Mouse (Mus musculus) megakaryocyte, embryonic 14.5 days (primary cell): ENCODE data around the gene Olfr1392. TPM values are rescaled to one million over a fixed set of nuclear protein-coding genes. Genes with fewer than 3 reads are reported as not detected.
A peak's percentile ranks its signal among the peaks of the same experiment; 100 is the strongest.

Experiments
- H3K27me3 ChIP-seq: replicated peaks from 2 replicates; pipeline ENCODE3; 2012; ENCODE audit warnings: inconsistent platforms
- H3K36me3 ChIP-seq: replicated peaks from 2 replicates; pipeline ENCODE3; 2012; ENCODE audit warnings: low read length, inconsistent platforms, mixed read lengths
- H3K4me1 ChIP-seq: 2 replicates; pipeline ENCODE4 v1.6.1; 2012; ENCODE audit warnings: inconsistent platforms
- H3K4me3 ChIP-seq: replicated peaks from 2 replicates; pipeline ENCODE3; 2012; ENCODE audit warnings: moderate library complexity, mild to moderate bottlenecking, inconsistent platforms
- H3K9me3 ChIP-seq: 2 replicates; pipeline ENCODE4 v1.6.1; 2012; ENCODE audit warnings: inconsistent platforms
- FLI1 ChIP-seq: IDR thresholded peaks from 2 replicates; pipeline ENCODE4 v1.6.1; 2012; ENCODE audit warnings: low read length, inconsistent platforms, mixed read lengths
- GATA1 ChIP-seq: IDR thresholded peaks from 3 replicates; pipeline ENCODE4 v1.6.1; 2012; ENCODE audit warnings: mixed read lengths, low read length, inconsistent platforms, borderline replicate concordance
- polyA plus RNA-seq: library from polyadenylated mRNA; stranded (reverse); fragments of >175 nt; gene quantifications from 2 replicates; pipeline ENCODE4 v1.2.3, GENCODE M21; 2012; ENCODE audit warnings: low replicate concordance; ENCODE audit not compliant: insufficient read depth

Gene Olfr1392
- polyA plus RNA-seq, 1 experiment = not detected

- peak overlapping the region; percentile 93 for H3K4me3 ChIP-seq
- H3K36me3 ChIP-seq = peaks cover 48% of the 10 kb centered on the region
- H3K9me3 ChIP-seq = no peaks in the 10 kb centered on the region
- TF ChIP-seq FLI1 (no peak), GATA1 (no peak)
- H3K27me3 ChIP-seq = no peaks in the 10 kb centered on the region
- peaks cover 95% of the 10 kb centered on the region for H3K4me1 ChIP-seq
Observed at GRCm38 (mm10) chr11:49251380-49251761, 33.7 kb upstream of the Olfr1392 start.

GRCm38 (mm10) chr11:49252048-49252447 is 33.0 kb upstream of the Olfr1392 start:
- TF ChIP-seq GATA1 = no peak
- no peak for TF ChIP-seq FLI1
- no peaks in the 10 kb centered on the region for H3K9me3 ChIP-seq
- H3K4me3 ChIP-seq = peak overlapping the region; percentile 93
- peaks cover 54% of the 10 kb centered on the region for H3K36me3 ChIP-seq
- H3K4me1 ChIP-seq = peaks cover 95% of the 10 kb centered on the region
- H3K27me3 ChIP-seq = no peaks in the 10 kb centered on the region

- TF ChIP-seq FLI1 (no peak), GATA1 (no peak)
- Histone ChIP-seq H3K9me3 (no peaks in the 10 kb centered on the region), H3K4me3 (peak overlapping the region; percentile 35), H3K27me3 (no peaks in the 10 kb centered on the region), H3K36me3 (peaks cover 62% of the 10 kb centered on the region), H3K4me1 (peaks cover 87% of the 10 kb centered on the region)
Observed at GRCm38 (mm10) chr11:49253035-49253434, 32.0 kb upstream of the Olfr1392 start.

- no peaks in the 10 kb centered on the region for H3K9me3 ChIP-seq
- H3K27me3 ChIP-seq = no peaks in the 10 kb centered on the region
- no peak overlapping the region for H3K4me3 ChIP-seq
- H3K36me3 ChIP-seq = peaks cover 94% of the 10 kb centered on the region
- no peak for TF ChIP-seq FLI1
- TF ChIP-seq GATA1 = no peak
- H3K4me1 ChIP-seq = peaks cover 73% of the 10 kb centered on the region
Observed at GRCm38 (mm10) chr11:49259296-49259695, 25.8 kb upstream of the Olfr1392 start.

- TF ChIP-seq GATA1 (no peak), FLI1 (no peak)
- Histone ChIP-seq H3K9me3 (no peaks in the 10 kb centered on the region), H3K36me3 (peaks cover 94% of the 10 kb centered on the region), H3K4me1 (peaks cover 73% of the 10 kb centered on the region), H3K27me3 (no peaks in the 10 kb centered on the region), H3K4me3 (no peak overlapping the region)
Observed at GRCm38 (mm10) chr11:49259829-49260228, 25.3 kb upstream of the Olfr1392 start.

GRCm38 (mm10) chr11:49260598-49261312 is 24.3 kb upstream of the Olfr1392 start:
- no peaks in the 10 kb centered on the region for H3K27me3 ChIP-seq
- TF ChIP-seq GATA1 = no peak
- TF ChIP-seq FLI1 = no peak
- H3K9me3 ChIP-seq = no peaks in the 10 kb centered on the region
- H3K4me3 ChIP-seq = no peak overlapping the region
- peaks cover 69% of the 10 kb centered on the region for H3K4me1 ChIP-seq
- peaks cover 94% of the 10 kb centered on the region for H3K36me3 ChIP-seq

GRCm38 (mm10) chr11:49261313-49261855 is 23.7 kb upstream of the Olfr1392 start:
- H3K4me1 ChIP-seq = peaks cover 69% of the 10 kb centered on the region
- H3K36me3 ChIP-seq = peaks cover 94% of the 10 kb centered on the region
- TF ChIP-seq GATA1 = no peak
- TF ChIP-seq FLI1 = no peak
- H3K27me3 ChIP-seq = no peaks in the 10 kb centered on the region
- H3K9me3 ChIP-seq = no peaks in the 10 kb centered on the region
- H3K4me3 ChIP-seq = no peak overlapping the region

GRCm38 (mm10) chr11:49262286-49262685 is 22.8 kb upstream of the Olfr1392 start:
- H3K9me3 ChIP-seq = no peaks in the 10 kb centered on the region
- H3K4me1 ChIP-seq = peaks cover 69% of the 10 kb centered on the region
- TF ChIP-seq FLI1 (no peak), GATA1 (no peak)
- no peaks in the 10 kb centered on the region for H3K27me3 ChIP-seq
- H3K36me3 ChIP-seq = peaks cover 94% of the 10 kb centered on the region
- no peak overlapping the region for H3K4me3 ChIP-seq

GRCm38 (mm10) chr11:49263149-49263548 is 21.9 kb upstream of the Olfr1392 start:
- Histone ChIP-seq H3K4me3 (no peak overlapping the region), H3K27me3 (no peaks in the 10 kb centered on the region), H3K4me1 (peaks cover 78% of the 10 kb centered on the region), H3K36me3 (peaks cover 96% of the 10 kb centered on the region), H3K9me3 (no peaks in the 10 kb centered on the region)
- no peak for TF ChIP-seq FLI1
- no peak for TF ChIP-seq GATA1

GRCm38 (mm10) chr11:49264081-49264480 is 21.0 kb upstream of the Olfr1392 start:
- Histone ChIP-seq H3K36me3 (peaks cover 89% of the 10 kb centered on the region), H3K4me1 (peaks cover 74% of the 10 kb centered on the region), H3K9me3 (no peaks in the 10 kb centered on the region), H3K27me3 (no peaks in the 10 kb centered on the region), H3K4me3 (no peak overlapping the region)
- TF ChIP-seq GATA1 (no peak), FLI1 (no peak)

GRCm38 (mm10) chr11:49264622-49265021 is 20.5 kb upstream of the Olfr1392 start:
- H3K27me3 ChIP-seq = no peaks in the 10 kb centered on the region
- H3K4me3 ChIP-seq = no peak overlapping the region
- peaks cover 86% of the 10 kb centered on the region for H3K36me3 ChIP-seq
- peaks cover 74% of the 10 kb centered on the region for H3K4me1 ChIP-seq
- no peaks in the 10 kb centered on the region for H3K9me3 ChIP-seq
- TF ChIP-seq GATA1 = no peak
